Comparison of ENCODE assay signal across 33 mouse cellular contexts in the genomic region with DNA sequence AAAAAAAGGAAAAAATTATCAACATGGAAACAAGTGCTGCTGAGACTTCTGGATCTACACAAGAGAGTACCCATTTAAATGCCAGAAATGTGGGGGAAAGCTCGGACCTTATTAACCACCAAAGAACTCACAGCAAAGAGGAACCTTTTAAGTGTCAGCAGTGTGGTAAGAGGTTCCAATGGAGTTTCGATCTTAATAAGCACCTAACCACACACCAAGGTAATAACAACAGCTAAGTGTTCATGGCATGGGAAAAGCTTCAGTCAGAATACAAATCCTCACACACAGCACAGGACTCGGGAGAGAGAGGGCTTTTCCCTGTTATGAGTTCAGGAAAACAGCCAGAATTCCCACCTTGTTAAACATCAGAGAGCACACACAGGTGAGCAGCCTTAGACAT. TPM values are rescaled to one million over a fixed set of nuclear protein-coding genes. Genes with fewer than 3 reads are reported as not detected.
"Had no signal": no experiment of that assay in that cellular context is flagged by ENCODE, and none has a peak within 500 bp of the region (broad histone marks: within the 10 kb centered on the region; RNA-seq: fewer than 3 reads in every experiment).

No protein-coding gene starts in this region.

- DNase-seq: kidney, postnatal 25 days; layer of hippocampus, adult 9-11 months; liver, embryonic 13.5 days; lung, adult 2 months; lung, postnatal 14 days; retina, postnatal 1 day; right cerebral cortex, postnatal 25 days; spleen, adult 18-20 months; thymus, adult 18-20 months; thymus, postnatal 14 days; thymus, postnatal 4 days had no signal

- H3K27me3 ChIP-seq: liver, embryonic 13.5 days; megakaryocyte, embryonic 14.5 days; midbrain, embryonic 13.5 days; neural tube, embryonic 13.5 days; stomach, embryonic 15.5 days had no signal

- H3K4me1 ChIP-seq: liver, embryonic 13.5 days; megakaryocyte, embryonic 14.5 days; midbrain, embryonic 10.5 days; midbrain, embryonic 13.5 days; neural tube, embryonic 13.5 days; stomach, embryonic 15.5 days had no signal

- H3K4me2 ChIP-seq: liver, embryonic 13.5 days; midbrain, embryonic 13.5 days; neural tube, embryonic 13.5 days; stomach, embryonic 15.5 days had no signal

- H3K36me3 ChIP-seq: liver, embryonic 13.5 days; midbrain, embryonic 10.5 days; stomach, embryonic 15.5 days had no signal

- H3K4me3 ChIP-seq: layer of hippocampus, adult 2 months; liver, embryonic 13.5 days; megakaryocyte, embryonic 14.5 days; midbrain, embryonic 10.5 days; midbrain, embryonic 13.5 days; myocyte; neural tube, embryonic 13.5 days; stomach, embryonic 15.5 days had no signal

- H3K9ac ChIP-seq: liver, embryonic 13.5 days; midbrain, embryonic 13.5 days; neural tube, embryonic 13.5 days; stomach, embryonic 15.5 days had no signal

- H3K9me3 ChIP-seq: liver, embryonic 13.5 days; megakaryocyte, embryonic 14.5 days; midbrain, embryonic 10.5 days; midbrain, embryonic 13.5 days; neural tube, embryonic 13.5 days; stomach, embryonic 15.5 days had no signal

- ATAC-seq: midbrain, embryonic 13.5 days; midbrain, embryonic 16.5 days had no signal

- H3K27ac ChIP-seq: kidney, postnatal 0 days; layer of hippocampus, adult 2 months; liver, embryonic 13.5 days; midbrain, embryonic 10.5 days; midbrain, embryonic 13.5 days; neural tube, embryonic 13.5 days; stomach, embryonic 15.5 days had no signal

RNA-seq across cellular contexts. Expression of gene Olfr15, which starts 54.3 kb away (rescaled TPM):
- total RNA-seq: layer of hippocampus, adult 2 months; layer of hippocampus, postnatal 25 days; left cerebral cortex, adult 18-20 months; left cerebral cortex, postnatal 10 days; left cerebral cortex, postnatal 36 days; liver, adult 2 months; monocyte, adult 5-6 weeks; neutrophil, adult 5-6 weeks had no signal
- polyA plus RNA-seq: kidney, embryonic 14.5 days; kidney, postnatal 0 days; large intestine, adult 2 months; limb, embryonic 11.5 days; limb, embryonic 14.5 days; liver, adult 2 months; liver, embryonic 13.5 days; liver, embryonic 16.5 days; lung, adult 2 months; lung, embryonic 16.5 days; midbrain, embryonic 10.5 days; midbrain, embryonic 13.5 days; midbrain, embryonic 16.5 days; myocyte; neural tube, embryonic 13.5 days; stomach, embryonic 15.5 days had no signal

RNA-seq across cellular contexts. Expression of gene Mefv, which starts 58.5 kb away (rescaled TPM):
- total RNA-seq: layer of hippocampus, adult 2 months; layer of hippocampus, postnatal 25 days; left cerebral cortex, adult 18-20 months; left cerebral cortex, postnatal 10 days; left cerebral cortex, postnatal 36 days had no signal
- polyA plus RNA-seq: kidney, embryonic 14.5 days; kidney, postnatal 0 days; limb, embryonic 11.5 days; midbrain, embryonic 10.5 days; midbrain, embryonic 13.5 days; midbrain, embryonic 16.5 days; myocyte; neural tube, embryonic 13.5 days had no signal
